Comparison of ENCODE assay signal across 8 mouse cellular contexts in the genomic region with DNA sequence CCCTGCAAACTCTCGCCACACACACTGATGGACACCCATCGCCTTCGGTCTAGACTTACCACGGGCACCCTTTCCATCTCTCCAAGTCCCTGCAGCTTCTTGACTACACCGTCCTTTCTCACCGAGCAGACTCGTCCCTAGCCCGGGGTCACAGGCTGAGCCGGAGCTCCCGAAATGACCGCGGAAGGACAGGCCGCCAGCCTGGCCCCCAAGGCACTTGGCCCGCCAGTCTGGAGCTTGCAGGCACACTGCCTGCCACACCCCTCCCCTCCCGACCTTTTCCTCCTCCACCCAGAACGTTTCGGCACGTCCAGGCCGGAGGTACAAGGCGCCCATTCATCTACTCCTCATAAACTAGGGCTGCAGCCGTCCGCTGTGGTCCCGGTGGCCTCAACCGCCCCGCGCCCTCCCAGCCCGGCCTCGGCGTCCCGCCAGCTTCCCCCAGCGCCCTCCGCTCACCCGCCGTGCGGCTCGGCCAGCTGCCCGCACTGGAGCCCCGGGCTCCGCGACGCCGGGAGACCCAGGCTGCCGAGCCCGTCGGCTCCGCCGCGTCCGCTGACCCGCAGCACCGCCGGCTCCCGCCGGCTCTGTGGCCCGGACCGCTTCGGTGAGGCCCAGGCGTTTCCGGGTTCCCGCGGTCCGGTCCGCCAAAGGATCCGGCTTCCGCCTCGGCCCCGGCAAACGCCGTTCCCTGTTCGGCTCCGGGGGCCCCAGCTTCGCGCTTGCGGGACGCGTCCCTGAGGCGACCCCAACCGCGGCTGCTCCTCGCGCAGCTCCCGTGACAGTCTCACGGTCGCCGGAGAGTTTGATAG. TPM values are rescaled to one million over a fixed set of nuclear protein-coding genes. Genes with fewer than 3 reads are reported as not detected.
A peak's percentile ranks its signal among the peaks of the same experiment; 100 is the strongest.
DNase-seq lines count a peak whose midpoint lies in the region; ATAC-seq lines count a peak whose summit lies in the region.

No protein-coding gene starts in this region.

- ATAC-seq in hindbrain, embryonic 11.5 days (ENCODE audit: low FRiP score): peak; percentile 89

- peak overlapping the region; percentile 42; the same call in 1 of the 2 replicates for H3K27ac ChIP-seq in hindbrain, embryonic 11.5 days (ENCODE audit: low read depth, low read length)

- under 1% methylated on average over 68 of the region's 85 CpGs for WGBS in hindbrain, embryonic 11.5 days

- 0 out of 2 replicates have a peak, but pooled peaks cover 3% of the 10 kb centered on the region for H3K4me1 ChIP-seq in hindbrain, embryonic 11.5 days (replicated peaks; ENCODE audit: control insufficient read depth, insufficient read depth, low read length)

- H3K4me3 ChIP-seq in hindbrain, embryonic 11.5 days (ENCODE audit: low read depth, low read length): peak overlapping the region; percentile 68

- H3K9me3 ChIP-seq in hindbrain, embryonic 11.5 days (ENCODE audit: control insufficient read depth, low read length): no peaks in the 10 kb centered on the region

- DNase-seq in MN1 (ENCODE audit: low spot score): peak; percentile 69
- DNase-seq in cerebellum, adult 9-11 months: peak; percentile 80
- DNase-seq in frontal cortex, adult 2 months (ENCODE audit: extremely low spot score in 1 of 2, low spot score in 1 of 2): peak; percentile 12 to 79
- DNase-seq in hindbrain, embryonic 11.5 days (ENCODE audit: low spot score): peak; percentile 78
- DNase-seq in layer of hippocampus, postnatal 14 days (ENCODE audit: low spot score in 2 of 2): peak; percentile 79 to 88
- DNase-seq in lung, postnatal 10 days: peak; percentile 88
- DNase-seq in ovary, postnatal 14 days (ENCODE audit: low spot score): peak; percentile 83
- peak; percentile 76 for DNase-seq in thymus, postnatal 14 days

- H3K9ac ChIP-seq in hindbrain, embryonic 11.5 days (ENCODE audit: low read depth, low read length): peak overlapping the region; percentile 71

- no peaks in the 10 kb centered on the region for H3K36me3 ChIP-seq in hindbrain, embryonic 11.5 days (ENCODE audit: control insufficient read depth, insufficient read depth, low read length)

- H3K27me3 ChIP-seq in hindbrain, embryonic 11.5 days (ENCODE audit: control insufficient read depth, insufficient read depth, low read length): peaks cover 3% of the 10 kb centered on the region; the same call in 1 of the 2 replicates

- H3K4me2 ChIP-seq in hindbrain, embryonic 11.5 days (replicated peaks; ENCODE audit: low read depth, low read length): peak overlapping the region; percentile 89

RNA-seq across cellular contexts. Expression of gene Slc35a3, which starts 0.8 kb away (rescaled TPM):
- polyA plus RNA-seq in frontal cortex, adult 2 months (2012; rRNA removed): 12.2 and 12.7 TPM in 2 replicates
- 7.7 and 8.3 TPM in 2 replicates for polyA plus RNA-seq in hindbrain, embryonic 11.5 days (2014; fragmentation: Nextera tagmentation; extraction: Ambion mirVana)
- total RNA-seq in layer of hippocampus, postnatal 14 days (2021): 10 to 100 TPM; 13.6 to 14.9 TPM

RNA-seq across cellular contexts. Expression of gene Gm43191, which starts 30.8 kb away (rescaled TPM):
- not detected in 2 replicates for polyA plus RNA-seq in frontal cortex, adult 2 months (2012; rRNA removed)
- polyA plus RNA-seq in hindbrain, embryonic 11.5 days (2014; fragmentation: Nextera tagmentation; extraction: Ambion mirVana): not detected in 2 replicates
- 1 to 10 TPM in 1 of 2 experiments, not detected in 1; 1.1 TPM for total RNA-seq in layer of hippocampus, postnatal 14 days (2021)

RNA-seq across cellular contexts. Expression of gene Mfsd14a, which starts 49.4 kb away (rescaled TPM):
- 41.1 and 43.1 TPM in 2 replicates for polyA plus RNA-seq in frontal cortex, adult 2 months (2012; rRNA removed)
- polyA plus RNA-seq in hindbrain, embryonic 11.5 days (2014; fragmentation: Nextera tagmentation; extraction: Ambion mirVana): 86.5 and 90.4 TPM in 2 replicates
- 10 to 100 TPM; 54.9 to 57.0 TPM for total RNA-seq in layer of hippocampus, postnatal 14 days (2021)

Comparison
In these comparisons a context has a peak if more than half of its experiments do, and no peak if none do; other contexts are left out.
1. Peak in every context shown above with its lines: DNase-seq, ATAC-seq, H3K4me3 ChIP-seq and H3K27ac ChIP-seq.